ENCODE assay signal across 8 mouse cellular contexts in genomic region chr5:65415653-65416458, GRCm38 (mm10). TPM values are rescaled to one million over a fixed set of nuclear protein-coding genes. Genes with fewer than 3 reads are reported as not detected.
DNase-seq lines count a peak whose midpoint lies in the region; ATAC-seq lines count a peak whose summit lies in the region.

No protein-coding gene starts in this region.

- intact Hi-C loops in heart, postnatal 14 days (cut with DNase I), result no loop called here

- peak; percentile 99 for ATAC-seq in megakaryocyte progenitor cell, adult 5-6 weeks (replicated peaks; ENCODE audit: poor library complexity)
- ATAC-seq in activated CD4-positive, CD25-positive, alpha-beta regulatory T cell, adult 4 months, result no peak

- peak; percentile 19 for DNase-seq in kidney, postnatal 14 days
- DNase-seq in kidney, adult 18-20 months, result no peak
- DNase-seq in embryo, embryonic 9.5 days (ENCODE audit: extremely low spot score), result peak; percentile 79
- peak; percentile 25 to 39 for DNase-seq in heart, postnatal 14 days
- peak; percentile 62 to 70 for DNase-seq in urinary bladder, postnatal 36 days (ENCODE audit: low spot score in 2 of 2)
- DNase-seq in layer of hippocampus, adult 18-20 months (ENCODE audit: low spot score in 2 of 2), result no peak

RNA-seq across cellular contexts. Expression of gene Ugdh, which starts 19.9 kb away (rescaled TPM):
- 10 to 100 TPM; 23.2 to 25.1 TPM for total RNA-seq in heart, postnatal 14 days (2021)
- total RNA-seq in megakaryocyte progenitor cell, adult 5-6 weeks (2015), result 48.0 and 52.4 TPM in 2 replicates
- 78.9 and 80.5 TPM in 2 replicates for total RNA-seq in megakaryocyte progenitor cell, adult 5-6 weeks (2017)
- 10 to 100 TPM; 30.1 to 33.5 TPM for total RNA-seq in layer of hippocampus, adult 18-20 months (2021)
- polyA plus RNA-seq in activated CD4-positive, CD25-positive, alpha-beta regulatory T cell, adult 4 months (2017; shearing (Covaris generic)), result 10 to 100 TPM; 11.0 to 14.7 TPM

RNA-seq across cellular contexts. Expression of gene Lias, which starts 24.6 kb away (rescaled TPM):
- 10 to 100 TPM; 53.3 to 60.3 TPM for total RNA-seq in heart, postnatal 14 days (2021)
- total RNA-seq in megakaryocyte progenitor cell, adult 5-6 weeks (2015), result 33.3 and 41.2 TPM in 2 replicates
- total RNA-seq in megakaryocyte progenitor cell, adult 5-6 weeks (2017), result 45.2 and 46.5 TPM in 2 replicates
- total RNA-seq in layer of hippocampus, adult 18-20 months (2021), result 10 to 100 TPM; 26.7 to 27.5 TPM
- polyA plus RNA-seq in activated CD4-positive, CD25-positive, alpha-beta regulatory T cell, adult 4 months (2017; shearing (Covaris generic)), result 10 to 100 TPM; 38.7 to 39.1 TPM

RNA-seq across cellular contexts. Expression of gene Rpl9, which starts 24.6 kb away (rescaled TPM):
- 100 to 1,000 TPM; 580 to 665 TPM for total RNA-seq in heart, postnatal 14 days (2021)
- 3,199 and 3,213 TPM in 2 replicates for total RNA-seq in megakaryocyte progenitor cell, adult 5-6 weeks (2015)
- 2,045 and 2,310 TPM in 2 replicates for total RNA-seq in megakaryocyte progenitor cell, adult 5-6 weeks (2017)
- total RNA-seq in layer of hippocampus, adult 18-20 months (2021), result 100 to 1,000 TPM; 742 to 758 TPM
- polyA plus RNA-seq in activated CD4-positive, CD25-positive, alpha-beta regulatory T cell, adult 4 months (2017; shearing (Covaris generic)), result 1,000 to 10,000 TPM; 2,260 to 2,984 TPM

Comparison
In these comparisons a context has a peak if more than half of its experiments do, and no peak if none do; other contexts are left out.
1. DNase-seq: peak in kidney, postnatal 14 days (single experiment), embryo, embryonic 9.5 days (single experiment), heart, postnatal 14 days (2 of 2) and urinary bladder, postnatal 36 days (2 of 2); none in kidney, adult 18-20 months (single experiment) and layer of hippocampus, adult 18-20 months (0 of 2).